Mouse (Mus musculus): ENCODE measurements around the gene Tns4.

Tns4 gene

DNA sequence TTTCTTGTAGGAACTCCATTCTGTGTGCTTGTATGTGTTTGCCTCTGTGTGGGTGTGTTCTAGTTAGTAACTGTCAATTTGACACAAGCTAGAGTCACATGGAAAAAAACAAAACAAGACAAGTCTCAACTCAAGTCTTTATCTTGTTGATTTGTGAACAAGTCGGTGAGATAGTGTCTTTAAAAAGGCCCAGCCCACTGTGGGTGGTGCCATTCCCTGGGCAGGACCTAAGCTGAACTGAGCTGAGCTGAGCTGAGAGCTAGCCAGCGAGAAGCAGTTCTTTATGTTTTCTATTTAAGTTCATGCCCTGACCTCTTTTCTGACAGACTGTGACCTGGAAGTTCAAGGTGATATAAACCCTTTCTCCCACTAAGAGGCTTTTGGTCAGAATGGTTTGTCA is 2.6 kb upstream of the Tns4 start:
- DNase-seq (ENCODE audit: low spot score): no peak

DNA sequence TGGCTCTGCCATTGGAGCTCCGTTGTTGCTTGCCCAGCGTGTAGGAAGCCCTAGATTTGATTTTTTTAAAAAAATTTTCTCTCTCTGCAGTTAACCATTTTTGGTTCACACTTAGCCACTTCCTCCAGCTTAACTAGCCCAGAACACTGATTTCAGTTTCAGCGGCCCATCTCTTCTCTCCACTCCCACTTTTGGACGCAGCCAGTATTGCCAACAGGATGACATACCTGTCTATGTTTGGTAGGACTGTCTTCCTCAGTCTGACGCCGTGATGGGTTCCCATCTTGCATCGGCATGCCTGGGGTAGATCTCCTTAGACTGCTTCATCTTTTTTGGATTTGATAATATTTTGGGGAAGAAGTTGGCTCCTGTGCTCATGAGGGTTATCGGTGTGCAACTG is 1.3 kb upstream of the Tns4 start:
- peak; percentile 67 for DNase-seq (ENCODE audit: low spot score)

DNA sequence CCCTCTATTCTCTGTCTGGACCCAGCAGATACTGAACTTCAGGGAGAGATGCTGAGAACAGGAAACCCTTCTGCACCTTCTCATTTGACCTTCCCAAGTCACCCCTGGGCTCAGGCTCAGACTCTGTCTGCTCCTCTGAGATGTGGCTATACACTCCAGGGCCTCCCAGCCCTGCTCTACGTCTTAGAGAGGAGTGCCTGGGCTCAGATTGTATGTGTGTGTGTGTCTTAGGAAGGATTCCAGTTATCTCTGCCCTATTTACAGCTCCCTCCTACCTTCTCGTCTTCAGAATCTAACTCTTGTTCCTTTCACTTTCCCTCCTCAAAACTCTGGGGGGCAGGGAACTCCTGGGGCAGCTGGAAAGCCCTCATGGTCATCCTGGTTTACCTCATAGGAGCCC is 620 bp downstream of the Tns4 start:
- no peak for DNase-seq (ENCODE audit: low spot score)

DNA sequence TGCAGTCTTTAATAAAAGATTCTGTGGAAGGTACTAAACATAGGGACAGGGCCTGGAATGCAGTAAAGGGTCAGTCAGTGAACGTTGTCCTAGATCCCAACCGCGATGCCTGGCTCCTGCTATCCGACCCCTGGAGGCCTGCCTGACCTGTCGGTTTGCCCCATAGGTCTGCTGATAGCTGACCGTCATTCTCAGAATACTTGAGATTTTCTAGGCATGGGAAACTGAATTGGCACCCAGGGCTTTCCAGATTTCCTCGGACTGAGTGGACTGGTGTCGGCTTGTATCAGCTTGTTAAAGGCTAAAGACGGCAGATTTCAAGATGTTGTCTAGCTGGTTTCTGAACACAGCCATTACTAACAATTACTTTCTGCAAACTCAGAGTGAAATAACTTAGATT is 4.7 kb downstream of the Tns4 start:
- DNase-seq (ENCODE audit: low spot score): no peak

DNA sequence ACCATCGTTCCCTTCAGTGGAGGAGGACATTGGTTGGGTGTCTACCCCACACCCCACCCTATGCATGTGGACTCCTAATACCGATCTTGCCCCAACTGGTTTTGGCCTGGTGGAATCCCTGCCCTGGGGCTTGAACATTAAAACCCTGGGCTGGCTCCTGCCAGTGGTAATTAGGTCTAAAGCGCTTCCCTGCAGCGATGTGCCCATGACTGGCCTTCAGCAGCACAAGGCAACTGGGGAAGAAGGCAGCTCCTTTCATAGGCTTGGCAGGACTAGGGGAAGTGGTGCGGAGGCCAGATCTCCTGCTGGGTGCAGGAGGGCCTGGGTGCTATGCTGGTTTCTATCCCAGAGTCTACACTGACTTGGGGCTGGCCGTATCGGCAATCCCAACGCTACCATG is 5.6 kb downstream of the Tns4 start:
- DNase-seq (ENCODE audit: low spot score): no peak

DNA sequence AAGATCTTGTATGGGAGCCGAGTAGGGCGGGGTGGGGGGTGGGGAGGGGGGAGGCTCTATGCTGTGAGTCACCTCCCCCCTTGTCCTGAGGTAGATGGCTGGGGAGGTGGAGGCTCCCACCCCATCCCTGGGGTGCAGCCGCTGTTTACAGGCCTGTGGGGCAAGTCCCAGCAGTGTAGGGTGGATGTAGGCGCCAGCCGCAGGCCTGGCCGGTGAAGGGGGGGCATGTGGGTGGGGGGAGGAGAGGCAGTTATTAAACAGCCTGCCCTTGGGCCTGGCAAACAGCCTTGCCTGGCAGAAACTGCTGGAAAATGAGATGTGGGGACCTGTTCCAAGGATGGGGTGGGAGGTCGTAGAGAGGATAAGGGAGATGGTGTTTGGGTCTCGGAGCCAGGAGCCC is 7.0 kb downstream of the Tns4 start:
- DNase-seq (ENCODE audit: low spot score): no peak

DNA sequence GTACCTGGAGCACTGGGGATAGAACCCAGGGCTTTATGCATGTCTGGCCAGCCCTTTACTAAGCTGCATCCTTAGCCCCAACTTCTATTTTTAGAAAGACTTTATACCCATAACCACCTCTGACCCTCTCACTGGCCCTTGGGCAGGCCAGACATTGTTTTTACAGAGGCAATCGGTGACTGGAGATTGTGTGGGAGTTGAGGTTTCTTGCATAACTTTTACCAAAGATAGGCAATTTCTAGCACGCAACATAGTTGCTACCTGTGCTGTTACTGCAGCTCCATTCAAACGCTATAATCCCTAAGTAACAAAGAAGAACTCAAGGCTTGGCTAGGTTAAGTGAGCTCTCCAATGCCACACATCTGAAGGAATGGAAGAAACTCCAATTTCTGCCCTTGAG is 7.5 kb downstream of the Tns4 start:
- DNase-seq (ENCODE audit: low spot score): no peak

DNA sequence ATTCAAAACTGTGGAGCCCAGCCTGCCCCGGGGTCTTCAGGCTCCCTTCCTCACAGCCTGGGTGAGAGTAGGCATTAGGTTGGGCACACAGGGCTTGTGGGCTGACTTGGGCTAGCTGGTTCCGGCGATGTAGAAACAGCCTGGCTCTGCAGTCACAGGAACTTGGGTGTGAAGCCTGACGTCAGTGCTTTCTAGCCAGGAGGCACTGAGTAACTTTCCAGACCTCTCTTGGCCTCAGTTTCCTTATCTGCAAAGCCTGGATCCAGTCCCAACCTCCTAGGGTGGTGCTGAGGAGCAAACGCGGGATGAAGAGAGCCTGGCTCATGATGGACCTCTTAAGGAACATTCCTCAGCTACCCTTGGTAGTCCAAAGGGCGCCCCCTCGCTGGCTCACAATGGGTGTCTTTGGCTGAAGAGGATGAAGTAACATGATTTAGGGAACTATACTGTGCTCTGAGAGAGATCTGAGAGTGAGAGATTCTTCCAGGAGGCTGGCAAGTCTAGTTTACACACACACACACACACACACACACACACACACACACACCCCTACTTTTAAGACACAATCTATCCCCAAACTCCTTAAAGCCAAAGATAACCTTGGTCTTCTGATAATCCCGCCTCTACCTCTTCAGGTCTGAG is 8.1 kb downstream of the Tns4 start:
- DNase-seq (ENCODE audit: low spot score): no peak

DNA sequence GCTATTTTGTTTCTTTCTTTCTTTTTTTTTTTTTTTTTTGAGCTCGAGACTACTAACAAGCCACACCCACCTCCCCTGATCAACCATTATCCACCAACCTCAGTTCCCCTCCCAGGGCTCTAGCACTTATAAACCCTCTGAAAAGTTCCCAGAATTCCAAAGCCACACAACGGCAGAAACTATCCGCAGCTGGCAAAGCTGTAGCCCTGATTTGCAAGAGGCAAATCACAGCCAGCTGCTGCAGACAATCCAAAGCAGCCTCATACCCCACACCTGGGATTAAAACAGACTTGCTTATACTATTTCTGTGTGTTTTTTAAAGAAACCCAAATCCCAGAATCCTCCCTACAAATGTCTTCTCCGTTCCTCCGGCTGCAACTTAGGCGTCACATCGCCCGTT is 11.2 kb downstream of the Tns4 start:
- no peak for DNase-seq (ENCODE audit: low spot score)

DNA sequence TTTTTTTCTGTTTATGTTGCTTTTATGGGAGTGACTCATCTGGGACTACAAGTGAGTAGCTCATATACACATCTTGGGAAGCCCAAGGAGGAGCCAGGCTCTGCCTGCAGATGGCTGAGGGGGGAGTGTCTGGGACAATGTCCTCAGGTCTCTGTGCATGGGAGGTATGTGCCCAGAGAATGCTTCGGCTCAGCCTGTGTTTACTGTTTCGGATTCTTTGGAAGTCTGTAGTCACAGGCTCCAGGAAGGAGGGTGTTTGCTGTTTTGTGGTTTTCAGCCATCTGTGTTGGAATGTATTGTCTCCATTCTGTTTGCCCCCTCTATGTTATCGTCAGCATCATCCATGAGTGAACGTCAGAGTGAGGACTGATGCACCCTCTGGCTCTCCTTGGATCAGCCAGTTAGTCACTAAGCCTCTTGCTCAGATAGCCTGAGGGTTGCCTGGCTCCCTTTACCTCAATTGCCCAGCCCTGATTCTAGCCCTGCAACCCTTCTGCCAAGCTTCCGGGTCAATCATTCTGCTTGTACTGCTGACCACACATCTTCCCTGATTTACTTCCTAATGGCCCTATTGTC is 12.3 kb downstream of the Tns4 start:
- no peak for DNase-seq (ENCODE audit: low spot score)

DNA sequence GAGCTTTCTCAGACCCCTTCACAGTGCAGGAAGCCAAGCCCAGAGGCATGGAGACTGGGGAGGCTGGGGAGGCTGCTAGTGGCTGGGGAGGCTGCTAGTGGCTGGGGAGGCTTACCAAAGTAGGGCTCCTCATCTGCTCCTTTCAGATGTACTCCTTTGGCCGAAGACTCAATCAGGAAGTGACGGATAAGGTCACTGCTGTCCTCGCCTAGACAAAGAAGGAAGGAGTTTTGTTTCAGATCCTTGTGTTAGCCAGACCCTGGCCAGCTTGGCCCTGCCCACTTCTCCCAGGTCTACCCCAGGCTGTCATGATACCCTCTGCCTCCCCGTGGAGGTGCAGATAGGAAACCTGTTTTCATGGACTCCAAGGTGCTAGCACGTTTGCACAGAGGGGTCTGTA is 15.3 kb downstream of the Tns4 start:
- DNase-seq (ENCODE audit: low spot score): no peak

DNA sequence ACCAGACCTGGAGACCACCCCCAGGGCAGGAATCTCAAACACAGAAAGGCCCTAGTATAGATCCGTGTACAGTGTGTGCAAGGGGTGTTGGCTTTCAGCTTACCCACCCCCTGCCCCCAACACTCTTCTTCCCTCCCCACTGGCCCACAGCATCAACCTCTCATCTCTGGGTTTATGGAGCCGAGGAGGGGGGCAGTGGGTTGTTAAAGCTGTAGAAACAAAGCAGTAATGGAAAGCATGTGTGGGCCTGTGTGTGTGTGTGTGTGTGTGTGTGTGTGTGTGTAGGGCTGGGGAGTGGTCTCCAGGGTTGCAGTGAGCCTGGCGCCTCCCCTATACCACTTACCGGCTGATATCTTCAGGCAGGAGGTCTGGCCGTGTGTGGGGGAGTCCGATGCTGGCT is 17.2 kb downstream of the Tns4 start:
- DNase-seq (ENCODE audit: low spot score): no peak

DNA sequence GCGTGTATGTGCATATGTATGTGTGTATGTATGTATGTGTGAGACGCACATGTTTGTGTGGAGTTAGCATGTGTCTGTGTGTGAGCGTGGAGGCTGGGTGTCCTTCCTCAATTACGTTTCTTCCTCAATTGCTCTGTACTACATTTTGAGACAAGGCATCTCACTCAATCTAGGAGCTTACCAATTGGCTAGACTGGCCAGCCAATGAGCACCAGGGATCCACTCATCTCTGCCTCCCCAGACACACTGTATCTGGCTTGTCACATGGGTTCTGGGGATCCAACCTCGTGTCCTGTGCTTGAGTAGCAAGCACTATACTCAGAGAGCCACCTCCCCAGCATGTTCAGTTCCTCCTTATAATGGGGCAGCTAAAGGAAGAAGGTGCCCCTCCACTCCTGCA is 20.7 kb downstream of the Tns4 start:
- DNase-seq (ENCODE audit: low spot score): no peak

DNA sequence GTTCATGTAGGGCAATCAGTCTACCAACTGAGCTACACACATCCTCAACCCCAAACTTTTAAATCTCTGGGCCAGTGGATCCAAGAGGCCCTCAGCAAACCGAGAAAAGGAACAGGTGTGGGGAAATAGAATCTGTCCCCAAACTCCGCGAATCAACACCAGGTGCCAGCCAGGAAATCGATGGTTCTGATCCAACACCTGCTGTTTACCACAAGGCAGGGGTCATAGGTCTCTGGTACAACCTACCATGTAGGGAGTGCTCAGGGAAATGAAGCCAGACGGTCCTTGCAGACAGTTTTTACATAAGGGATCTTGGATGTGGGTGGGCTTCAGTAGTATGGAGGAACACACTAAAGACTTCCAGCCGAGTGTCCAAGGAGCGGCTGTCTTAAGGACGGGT is 21.5 kb downstream of the Tns4 start:
- DNase-seq (ENCODE audit: low spot score): no peak

DNA sequence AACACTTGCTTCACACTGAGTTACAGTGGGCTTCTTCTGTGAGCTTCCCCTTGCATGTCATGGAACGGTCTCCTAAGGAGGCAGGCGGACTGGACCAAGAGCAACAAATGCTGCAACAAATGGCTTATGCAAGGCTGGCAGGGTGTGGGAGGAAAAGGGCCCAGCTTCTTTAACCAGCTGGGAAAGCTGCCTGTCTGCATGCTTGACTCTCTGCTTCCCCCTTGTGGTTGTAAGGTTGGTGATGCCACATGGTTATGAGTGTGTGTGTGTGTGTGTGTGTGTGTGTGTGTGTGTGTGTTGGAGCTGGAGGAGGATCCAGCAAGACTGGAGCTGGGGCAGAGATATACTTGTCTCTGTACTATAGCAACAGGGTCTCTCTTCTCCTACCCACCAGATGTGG is 23.1 kb downstream of the Tns4 start:
- peak; percentile 77 for DNase-seq (ENCODE audit: low spot score)

DNA sequence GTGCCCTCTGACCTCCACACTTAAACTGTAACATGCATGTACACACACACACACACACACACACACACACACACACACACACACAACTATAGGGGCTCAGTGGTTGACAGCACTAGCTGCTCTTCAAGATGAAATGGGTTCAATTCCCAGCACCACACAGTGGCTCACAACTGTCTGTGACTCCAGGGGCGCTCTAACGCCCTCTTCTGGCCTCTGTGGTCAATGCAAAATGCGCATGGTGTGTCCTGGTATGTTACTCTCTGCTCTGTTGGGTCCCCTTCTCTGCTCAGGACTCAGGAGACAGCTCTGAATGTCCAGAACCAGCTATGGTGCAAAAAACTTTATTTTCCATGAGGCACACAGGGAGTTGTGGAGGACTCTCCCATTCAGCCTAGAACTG is 23.8 kb downstream of the Tns4 start:
- no peak for DNase-seq (ENCODE audit: low spot score)

DNA sequence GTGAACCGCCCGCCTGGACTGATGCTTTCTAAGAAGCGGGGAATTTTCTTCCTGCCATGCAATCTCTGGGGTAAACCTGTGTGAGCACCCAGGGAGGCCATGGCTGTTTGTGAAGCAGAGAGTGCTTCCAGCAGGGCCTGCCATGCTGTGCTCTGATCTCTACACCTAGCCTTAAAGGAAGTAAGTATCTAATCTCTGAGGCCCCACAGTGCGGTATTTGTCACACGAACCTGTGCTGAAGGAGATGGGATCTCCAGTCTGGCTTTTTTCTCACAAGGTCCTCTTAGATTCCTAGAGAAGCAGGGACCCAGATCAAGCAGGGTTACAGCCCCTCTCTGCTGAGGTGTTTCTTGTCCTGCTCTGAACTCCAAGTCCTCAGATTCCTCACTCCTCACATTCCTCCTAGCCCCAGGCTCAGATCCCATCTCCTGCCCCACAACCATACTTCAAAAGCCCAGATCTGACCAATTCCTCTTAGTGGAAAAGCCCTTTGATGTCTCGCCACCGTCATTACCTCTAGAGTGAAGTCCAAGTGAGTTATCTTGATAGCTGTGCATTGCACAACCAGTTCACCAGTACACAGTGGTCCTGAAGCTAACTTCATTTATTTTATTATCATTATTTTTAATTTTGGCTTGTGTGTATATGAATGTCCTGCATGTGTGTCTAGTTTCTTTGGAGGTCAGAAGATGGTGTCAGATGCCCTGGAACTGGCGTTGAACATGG is 25.5 kb downstream of the Tns4 start:
- DNase-seq (ENCODE audit: low spot score): no peak

DNA sequence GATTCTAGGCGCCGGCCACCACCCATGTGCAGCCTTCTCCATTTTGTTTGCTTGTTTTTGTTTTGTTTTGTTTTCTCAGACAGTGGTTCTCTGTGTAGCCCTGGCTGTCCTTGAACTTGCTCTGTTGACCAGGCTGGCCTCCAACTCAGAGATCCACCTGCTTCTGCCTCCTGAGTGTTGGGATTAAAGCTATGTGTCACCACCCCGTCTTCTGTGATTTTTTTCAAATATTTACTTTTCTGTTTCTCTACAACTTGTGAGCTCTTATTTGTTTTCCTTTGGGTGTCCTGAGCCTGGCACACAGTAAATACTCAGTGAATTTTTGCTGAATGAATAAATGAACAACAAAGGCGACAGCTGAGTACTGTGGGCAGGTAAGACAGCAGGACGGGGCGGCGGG is 26.4 kb downstream of the Tns4 start:
- DNase-seq (ENCODE audit: low spot score): no peak

DNA sequence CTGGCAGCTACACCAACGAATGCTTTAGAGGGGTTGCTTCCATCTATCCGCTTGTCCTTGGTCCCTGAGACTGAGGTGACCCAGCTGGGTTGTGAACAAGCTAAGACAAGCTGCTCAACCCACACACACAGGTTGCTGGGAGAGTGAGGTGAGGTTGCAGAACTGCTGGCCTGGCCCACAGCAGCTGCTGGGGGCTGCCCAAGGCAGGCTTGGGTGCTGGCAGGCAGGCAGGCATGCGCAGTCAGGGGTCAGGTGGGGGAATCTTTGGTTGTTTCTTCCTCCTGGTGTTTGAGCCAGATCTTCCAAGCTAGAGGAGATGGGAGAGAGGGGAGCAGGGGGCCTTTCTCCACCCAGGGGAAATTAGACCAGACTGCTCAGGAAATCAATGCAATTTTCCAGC is 28.7 kb downstream of the Tns4 start:
- no peak for DNase-seq (ENCODE audit: low spot score)

DNA sequence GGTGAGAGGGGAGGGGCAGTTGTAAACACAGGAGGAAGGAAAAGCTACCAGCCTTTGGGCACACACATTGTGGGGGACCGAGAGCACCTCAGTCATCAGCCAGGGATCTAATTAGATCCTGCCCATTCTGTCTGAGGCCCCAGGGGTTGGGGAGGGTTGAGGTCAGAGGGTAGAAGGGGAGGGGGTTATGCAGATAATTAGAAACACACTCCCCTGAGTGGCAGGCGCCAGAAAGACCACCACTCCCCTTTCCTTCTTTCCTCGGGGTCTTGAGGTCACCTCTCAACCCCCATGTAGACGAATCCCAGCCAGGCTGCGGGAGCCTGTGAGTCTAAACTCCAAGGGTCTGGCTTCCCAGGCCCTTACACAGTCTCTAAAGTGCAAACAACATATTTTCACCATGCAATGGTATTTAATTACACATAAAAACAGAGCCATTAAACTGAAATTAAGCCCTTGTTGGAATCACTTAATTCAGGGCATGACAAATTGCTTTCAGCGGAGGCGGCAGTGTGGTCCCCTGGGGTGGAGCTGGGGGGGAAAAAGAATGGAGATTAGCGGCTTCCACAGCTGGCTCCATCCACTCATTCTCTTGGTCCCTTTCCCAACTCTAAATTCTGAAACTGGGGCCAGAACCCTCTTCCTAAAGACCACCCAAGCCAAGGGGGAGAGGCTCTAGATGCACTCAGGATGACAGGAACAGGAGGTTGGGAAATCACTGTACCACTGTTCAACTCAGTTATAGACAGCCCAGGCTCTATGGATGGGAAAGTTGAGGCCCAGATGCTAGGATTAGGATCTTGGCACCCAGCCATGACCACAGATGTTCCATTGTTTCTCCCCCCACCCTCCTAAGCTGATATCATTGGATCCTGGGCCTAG is 33.3 kb downstream of the Tns4 start:
- DNase-seq (ENCODE audit: low spot score): no peak

DNA sequence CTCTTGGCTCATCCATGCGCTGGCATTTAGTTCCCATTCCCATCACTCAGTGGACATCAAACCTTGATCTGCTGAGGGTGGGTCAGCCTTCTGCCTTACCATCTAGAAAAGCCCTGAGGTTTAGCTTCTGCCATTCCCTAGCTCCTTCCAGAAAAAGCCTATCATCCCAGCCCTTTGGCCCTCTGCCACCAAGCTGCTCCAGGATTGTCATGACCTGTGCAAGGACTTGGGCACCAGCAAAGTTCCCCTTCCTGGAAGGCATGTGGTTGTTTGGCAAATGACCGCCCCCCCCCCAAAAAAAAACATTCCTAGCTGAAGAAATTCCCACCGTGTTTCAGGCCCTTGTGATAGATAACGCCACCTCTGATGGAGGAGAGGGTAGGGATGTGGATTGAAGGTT is 34.0 kb downstream of the Tns4 start:
- no peak for DNase-seq (ENCODE audit: low spot score)

DNA sequence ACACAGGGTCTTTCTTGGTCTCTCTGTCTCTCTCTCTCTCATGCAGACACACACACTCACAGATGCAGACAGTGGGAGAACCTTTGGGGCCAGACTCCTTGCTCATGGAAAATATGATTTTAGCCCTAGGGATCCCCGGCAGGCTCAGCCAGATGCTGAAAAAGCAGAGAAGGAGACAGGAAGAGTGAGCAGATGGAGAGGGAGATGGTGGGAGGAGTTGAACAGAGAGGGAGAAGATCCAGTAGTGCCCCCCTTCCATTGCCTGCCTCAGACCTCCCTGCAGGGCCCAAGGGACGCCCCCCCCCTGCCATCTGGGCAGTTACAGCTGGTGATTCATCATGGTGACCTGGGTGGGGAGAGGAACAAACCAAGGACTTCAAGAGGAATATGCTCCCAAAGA is 41.5 kb downstream of the Tns4 start:
- no peak for DNase-seq (ENCODE audit: low spot score)

DNA sequence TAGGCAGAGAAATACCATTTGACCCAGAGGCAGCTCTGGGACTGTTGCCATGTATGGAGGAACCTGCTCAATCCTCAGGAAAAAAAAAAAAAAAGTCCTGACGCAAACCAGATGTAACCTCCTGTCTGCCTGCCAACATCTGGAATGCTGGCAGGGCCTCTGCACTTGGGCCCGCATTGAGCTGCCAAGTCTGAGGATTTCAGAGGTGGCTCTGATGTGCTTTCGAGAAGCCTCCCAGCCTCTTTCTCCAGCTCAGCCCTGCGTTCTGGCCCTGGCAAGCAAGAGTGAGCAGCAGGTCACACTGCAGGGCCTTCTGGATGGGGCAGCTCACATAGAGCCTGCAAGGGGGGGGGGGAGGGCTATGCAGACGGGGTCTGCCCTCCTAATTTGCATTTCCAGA is 42.0 kb downstream of the Tns4 start:
- no peak for DNase-seq (ENCODE audit: low spot score)
